8 mouse cellular contexts compared by ENCODE assay signal in genomic region chr11:113865627-113866026, GRCm38 (mm10).
DNase-seq lines count a peak whose midpoint lies in the region; ATAC-seq lines count a peak whose summit lies in the region.

No protein-coding gene starts in this region.

- no peak overlapping the region for H3K27ac ChIP-seq in embryonic facial prominence, embryonic 11.5 days (replicated peaks; ENCODE audit: low read depth, low read length)
- H3K27ac ChIP-seq in kidney, embryonic 14.5 days (ENCODE audit: low read depth, low read length) = no peak overlapping the region

- H3K4me3 ChIP-seq in embryonic facial prominence, embryonic 11.5 days (ENCODE audit: low read depth, low read length) = no peak overlapping the region
- H3K4me3 ChIP-seq in kidney, embryonic 14.5 days (ENCODE audit: low read length) = no peak overlapping the region

- no peak for ATAC-seq in CD4-positive, CD25-positive, alpha-beta regulatory T cell, adult 4 months
- ATAC-seq in embryonic facial prominence, embryonic 11.5 days (replicated peaks; ENCODE audit: insufficient number of reproducible peaks, low FRiP score, low TSS enrichment, low read depth) = peak; percentile 78
- peak; percentile 97 for ATAC-seq in granulocyte monocyte progenitor cell, adult 5-6 weeks (replicated peaks; ENCODE audit: poor library complexity, severe bottlenecking)
- peak; percentile 84 for ATAC-seq in kidney, embryonic 14.5 days (ENCODE audit: low FRiP score, low TSS enrichment)

- peak; percentile 73 for DNase-seq in CD4-positive, CD25-positive, alpha-beta regulatory T cell, adult 2 months (ENCODE audit: low read depth, low spot score)
- DNase-seq in embryonic facial prominence, embryonic 11.5 days (ENCODE audit: low spot score) = peak; percentile 93
- peak; percentile 85 for DNase-seq in liver
- peak; percentile 63 for DNase-seq in naive thymus-derived CD4-positive, alpha-beta T cell, adult 2 months (ENCODE audit: low read depth)
- peak; percentile 77 for DNase-seq in splenic B cell, adult 2 months (ENCODE audit: low read depth, low spot score)

- no peaks in the 10 kb centered on the region for H3K36me3 ChIP-seq in embryonic facial prominence, embryonic 11.5 days (replicated peaks; ENCODE audit: control insufficient read depth, insufficient read depth, low read depth, low read length)
- H3K36me3 ChIP-seq in kidney, embryonic 14.5 days (ENCODE audit: control insufficient read depth, insufficient read depth, low read length) = no peaks in the 10 kb centered on the region
- no peaks in the 10 kb centered on the region for H3K36me3 ChIP-seq in splenic B cell, adult 2 months (ENCODE audit: control insufficient read depth, insufficient read depth, low read length, poor library complexity, severe bottlenecking)

- 34% methylated on average over 8 of the region's 8 CpGs for WGBS in embryonic facial prominence, embryonic 11.5 days
- WGBS in kidney, embryonic 14.5 days = 35% methylated on average over 8 of the region's 8 CpGs

- H3K4me2 ChIP-seq in embryonic facial prominence, embryonic 11.5 days (ENCODE audit: low read depth, low read length) = no peak overlapping the region
- H3K4me2 ChIP-seq in kidney, embryonic 14.5 days (replicated peaks; ENCODE audit: low read depth, low read length) = no peak overlapping the region

- no peaks in the 10 kb centered on the region for H3K4me1 ChIP-seq in embryonic facial prominence, embryonic 11.5 days (ENCODE audit: control insufficient read depth, insufficient read depth, low read length)
- 0 out of 2 replicates have a peak, but pooled peaks cover 3% of the 10 kb centered on the region for H3K4me1 ChIP-seq in kidney, embryonic 14.5 days (ENCODE audit: control insufficient read depth, insufficient read depth, low read length)

- no peaks in the 10 kb centered on the region for H3K9me3 ChIP-seq in embryonic facial prominence, embryonic 11.5 days (replicated peaks; ENCODE audit: control insufficient read depth, low read length)
- H3K9me3 ChIP-seq in kidney, embryonic 14.5 days (ENCODE audit: control insufficient read depth, low read length) = no peaks in the 10 kb centered on the region

- no peak overlapping the region for H3K9ac ChIP-seq in embryonic facial prominence, embryonic 11.5 days (replicated peaks; ENCODE audit: low read length)
- H3K9ac ChIP-seq in kidney, embryonic 14.5 days (ENCODE audit: low read depth, low read length) = no peak overlapping the region

- no peaks in the 10 kb centered on the region for H3K27me3 ChIP-seq in embryonic facial prominence, embryonic 11.5 days (ENCODE audit: control insufficient read depth, insufficient read depth, low read length)
- no peaks in the 10 kb centered on the region for H3K27me3 ChIP-seq in kidney, embryonic 14.5 days (ENCODE audit: control insufficient read depth, insufficient read depth, low read length)
- no peaks in the 10 kb centered on the region for H3K27me3 ChIP-seq in splenic B cell, adult 2 months (ENCODE audit: control insufficient read depth, insufficient read depth, low read length, poor library complexity, severe bottlenecking)
